Mouse (Mus musculus) Patski (cell line): ENCODE data around the gene Irx1. TPM values are rescaled to one million over a fixed set of nuclear protein-coding genes. Genes with fewer than 3 reads are reported as not detected.

Source experiments
- ATAC-seq: fragments of 100-300 bp; one replicate; pipeline ENCODE4 v1.8.0; 2021
- CTCF ChIA-PET: fragments of 350-600 bp; sonication (Branson Sonifier 250); formaldehyde crosslinking; loops from one replicate; lab custom pipeline; 2022; ENCODE audit warnings: inconsistent platforms; lab: Charles Lee
- POLR2A ChIA-PET: fragments of 350-600 bp; sonication (Branson Sonifier 250); formaldehyde crosslinking; loops from one replicate; lab custom pipeline; 2022; ENCODE audit warnings: antibody characterized with exemption, inconsistent platforms; lab: Charles Lee
- DNase-seq: peaks from one replicate; pipeline ENCODE4 v3.0.0-alpha.2; 2011; ENCODE audit warnings: low read depth, low spot score
- H3K27me3 ChIP-seq: fragments of 371-371 bp; one replicate; pipeline ENCODE4 v1.5.1; 2021
- CTCF ChIP-seq: fragments of 100-300 bp; IDR thresholded peaks from one replicate; pipeline ENCODE4 v1.5.1; 2021
- in situ Hi-C: fragments of 300-500 bp; cut with MboI; formaldehyde crosslinking; loops from 3 replicates; pipeline ENCODE4 v1.11.1; 2018; ENCODE audit warnings: low pct_unique_long_range_greater_than_20kb, mixed read lengths
- polyA plus RNA-seq: library from polyadenylated mRNA; unstranded; gene quantifications from one replicate; pipeline ENCODE4 v1.2.3, GENCODE M21; 2021

The Irx1 gene
- polyA plus RNA-seq, 1 experiment from 2014 or later: 58.2 TPM

GRCm38 (mm10) chr13:71951966-71952365, 11.6 kb downstream of the Irx1 start:
- in situ Hi-C loops: loop anchor here (10.0 to 25.0 kb wide), 3 partner anchors 297 to 1290 kb away; no protein-coding TSS in a partner anchor
- POLR2A ChIA-PET: no interaction called here
- no peak for ATAC-seq
- no peak for TF ChIP-seq CTCF
- no peak for DNase-seq
- no peaks in the 10 kb centered on the region for H3K27me3 ChIP-seq
- CTCF ChIA-PET: interaction anchor here (1.0 kb wide), 1 partner anchor 847 kb away, joined by 3 read pairs; no protein-coding TSS in a partner anchor

- POLR2A ChIA-PET: no interaction called here
- no peak for ATAC-seq
These were observed 13.7 kb downstream of the Irx1 start for GRCm38 (mm10) chr13:71949859-71950258.

GRCm38 (mm10) chr13:71910361-71910760, 53.2 kb downstream of the Irx1 start:
- peak; percentile 53 for DNase-seq
- in situ Hi-C loops: no loop called here

More at GRCm38 (mm10) chr13:71949859-71950258, 13.7 kb downstream of the Irx1 start:
- in situ Hi-C loops: loop anchor here (10.0 to 25.0 kb wide), 3 partner anchors 295 to 1288 kb away; no protein-coding TSS in a partner anchor
- H3K27me3 ChIP-seq: no peaks in the 10 kb centered on the region
- TF ChIP-seq CTCF: no peak
- CTCF ChIA-PET: interaction anchor here (1.3 to 1.6 kb wide), 2 partner anchors 11 to 491 kb away, joined by 3 to 4 read pairs; no protein-coding TSS in a partner anchor
- DNase-seq: no peak

More at GRCm38 (mm10) chr13:71910361-71910760, 53.2 kb downstream of the Irx1 start:
- no peaks in the 10 kb centered on the region for H3K27me3 ChIP-seq
- ChIA-PET POLR2A (no interaction called here), CTCF (interaction anchor here (2.0 kb wide), 1 partner anchor 13 kb away, joined by 6 read pairs; no protein-coding TSS in a partner anchor)
- ATAC-seq: no peak
- no peak for TF ChIP-seq CTCF
